Mouse (Mus musculus) embryonic facial prominence, embryonic 15.5 days (tissue): ENCODE measurements at regions not wholly inside any gene's neighbourhood (a gene's known extent, or its start where the extent isn't known, plus 50 kb on each side); places are given as distances from the start of the nearest gene placed in this dataset.
"Not testable (repeated sequence)": the region's sequence is repeated elsewhere in the genome, so short reads cannot be mapped to it uniquely, and the experiment has no call there.

Experiments
- ATAC-seq: fragments of 200-750 bp; cut with Nextera tagmentation; 2 replicates; pipeline ENCODE4 v1.8.0; 2017; ENCODE audit warnings: low read depth, moderate TSS enrichment; ENCODE audit not compliant: insufficient number of reproducible peaks, low FRiP score, low TSS enrichment
- H3K27ac ChIP-seq: fragments of 300-500 bp; sonication (generic); replicated peaks from 2 replicates; pipeline ENCODE4 v1.5.1; 2015; ENCODE audit warnings: mild to moderate bottlenecking, inconsistent platforms
- H3K27me3 ChIP-seq: fragments of 300-500 bp; sonication (generic); 2 replicates; pipeline ENCODE4 v1.6.1; 2015; ENCODE audit warnings: inconsistent platforms
- H3K36me3 ChIP-seq: fragments of 300-500 bp; sonication (generic); 2 replicates; pipeline ENCODE4 v1.6.1; 2015; ENCODE audit warnings: mild to moderate bottlenecking, inconsistent platforms
- H3K4me1 ChIP-seq: fragments of 300-500 bp; sonication (generic); 2 replicates; pipeline ENCODE4 v1.6.1; 2015; ENCODE audit warnings: inconsistent platforms
- H3K4me2 ChIP-seq: fragments of 300-500 bp; sonication (generic); replicated peaks from 2 replicates; pipeline ENCODE4 v1.6.1; 2015; ENCODE audit warnings: mild to moderate bottlenecking, inconsistent platforms
- H3K4me3 ChIP-seq: fragments of 300-500 bp; sonication (generic); replicated peaks from 2 replicates; pipeline ENCODE4 v1.5.1; 2015; ENCODE audit warnings: mild to moderate bottlenecking, inconsistent platforms
- H3K9ac ChIP-seq: fragments of 300-500 bp; sonication (generic); 2 replicates; pipeline ENCODE4 v1.6.1; 2015; ENCODE audit warnings: inconsistent platforms
- H3K9me3 ChIP-seq: fragments of 300-500 bp; sonication (generic); replicated peaks from 2 replicates; pipeline ENCODE4 v1.6.1; 2016; ENCODE audit warnings: inconsistent platforms
- WGBS: fragments of 180-500 bp; shearing (Covaris S2); methylation state at CpG from one replicate; pipeline ENCODE4 v1.1.7; 2015; 5-methylcytosine and 5-hydroxymethylcytosine counted together

GRCm38 (mm10) chr13:80695549-80696150 is 187.5 kb upstream of the Arrdc3 start:
- no peak for ATAC-seq
- Histone ChIP-seq H3K4me3 (no peak overlapping the region), H3K36me3 (no peaks in the 10 kb centered on the region), H3K27me3 (no peaks in the 10 kb centered on the region), H3K9me3 (no peaks in the 10 kb centered on the region), H3K27ac (no peak overlapping the region), H3K9ac (no peak overlapping the region), H3K4me2 (no peak overlapping the region), H3K4me1 (no peaks in the 10 kb centered on the region)
- WGBS = 44% methylated on average over 1 of the region's 1 CpGs

- Histone ChIP-seq H3K27ac (peak overlapping the region; percentile 31; the same call in 1 of the 2 replicates), H3K9me3 (no peaks in the 10 kb centered on the region), H3K4me3 (no peak overlapping the region), H3K4me1 (no peaks in the 10 kb centered on the region), H3K27me3 (no peaks in the 10 kb centered on the region), H3K36me3 (no peaks in the 10 kb centered on the region), H3K4me2 (no peak overlapping the region), H3K9ac (no peak overlapping the region)
- no peak for ATAC-seq
- WGBS = 21% methylated on average over 9 of the region's 9 CpGs
These were observed 173.5 kb upstream of the Arrdc3 start for GRCm38 (mm10) chr13:80709531-80710306.

- no peak overlapping the region for H3K27ac ChIP-seq
- H3K4me2 ChIP-seq = no peak overlapping the region
- no peak overlapping the region for H3K4me3 ChIP-seq
- H3K27me3 ChIP-seq = no peaks in the 10 kb centered on the region
- WGBS = 39% methylated on average over 3 of the region's 3 CpGs
- no peaks in the 10 kb centered on the region for H3K4me1 ChIP-seq
- H3K36me3 ChIP-seq = no peaks in the 10 kb centered on the region
- H3K9me3 ChIP-seq = no peaks in the 10 kb centered on the region
- H3K9ac ChIP-seq = no peak overlapping the region
- no peak for ATAC-seq
These were observed 163.9 kb upstream of the Arrdc3 start for GRCm38 (mm10) chr13:80719313-80719712.

GRCm38 (mm10) chr13:80723215-80724006 is 159.8 kb upstream of the Arrdc3 start:
- Histone ChIP-seq H3K4me3 (no peak overlapping the region), H3K27ac (no peak overlapping the region), H3K4me2 (no peak overlapping the region), H3K27me3 (no peaks in the 10 kb centered on the region), H3K36me3 (no peaks in the 10 kb centered on the region), H3K9ac (no peak overlapping the region), H3K9me3 (no peaks in the 10 kb centered on the region), H3K4me1 (no peaks in the 10 kb centered on the region)
- WGBS = 51% methylated on average over 4 of the region's 4 CpGs
- ATAC-seq = no peak

- 94% methylated on average over 5 of the region's 5 CpGs for WGBS
These were observed 154.0 kb upstream of the Arrdc3 start for GRCm38 (mm10) chr13:80729202-80729601.

GRCm38 (mm10) chr13:80745991-80746390 is 137.2 kb upstream of the Arrdc3 start:
- no peak overlapping the region for H3K4me3 ChIP-seq
- no peak overlapping the region for H3K4me2 ChIP-seq
- 63% methylated on average over 2 of the region's 2 CpGs for WGBS
- no peaks in the 10 kb centered on the region for H3K9me3 ChIP-seq
- no peaks in the 10 kb centered on the region for H3K4me1 ChIP-seq
- no peak overlapping the region for H3K9ac ChIP-seq
- no peak for ATAC-seq
- H3K27me3 ChIP-seq = no peaks in the 10 kb centered on the region
- H3K36me3 ChIP-seq = no peaks in the 10 kb centered on the region
- H3K27ac ChIP-seq = no peak overlapping the region

More at GRCm38 (mm10) chr13:80729202-80729601, 154.0 kb upstream of the Arrdc3 start:
- Histone ChIP-seq H3K4me2 (no peak overlapping the region), H3K4me3 (no peak overlapping the region), H3K27ac (no peak overlapping the region), H3K9me3 (no peaks in the 10 kb centered on the region), H3K9ac (no peak overlapping the region), H3K4me1 (no peaks in the 10 kb centered on the region), H3K27me3 (no peaks in the 10 kb centered on the region), H3K36me3 (no peaks in the 10 kb centered on the region)
- no peak for ATAC-seq

- not testable (repeated sequence) for H3K4me2 ChIP-seq, H3K4me1 ChIP-seq, H3K27me3 ChIP-seq, H3K27ac ChIP-seq, H3K36me3 ChIP-seq, H3K4me3 ChIP-seq, ATAC-seq, H3K9ac ChIP-seq, H3K9me3 ChIP-seq
- WGBS = 47% methylated on average over 6 of the region's 6 CpGs
These were observed 136.2 kb upstream of the Arrdc3 start for GRCm38 (mm10) chr13:80747022-80747421.
